Mouse (Mus musculus) liver, adult 2 months (tissue): ENCODE data around the gene Flt1.

Source experiments
- CTCF ChIP-seq: fragments of 200-500 bp; IDR thresholded peaks from 2 replicates; pipeline ENCODE4 v1.5.1; 2011; ENCODE audit warnings: low read depth, low read length, control low read depth
- POLR2A ChIP-seq: fragments of 200-500 bp; IDR thresholded peaks from 2 replicates; pipeline ENCODE4 v1.6.1; 2011; ENCODE audit warnings: low read length, control low read depth; ENCODE audit not compliant: insufficient read depth; ENCODE audit errors: extremely low read depth

GRCm38 (mm10) chr5:147632716-147633115 is 93.1 kb downstream of the Flt1 start:
- TF ChIP-seq POLR2A, result no peak
- no peak for TF ChIP-seq CTCF
